Mouse (Mus musculus) cerebellum, postnatal 25 days (tissue): ENCODE data around the gene Tm9sf4.

Experiments
- DNase-seq, 2 experiments: peaks; one replicate each; pipeline ENCODE4 v3.0.0; 2021; ENCODE audit warnings: mixed read lengths in 2 of 2

Tm9sf4 gene

GRCm38 (mm10) chr2:153160133-153160532, 970 bp upstream of the Tm9sf4 start:
- no peak for DNase-seq

GRCm38 (mm10) chr2:153161684-153162080, 579 bp downstream of the Tm9sf4 start:
- DNase-seq, result peak in 1 of 2 experiments; percentile 40

GRCm38 (mm10) chr2:153167136-153167535, 6.0 kb downstream of the Tm9sf4 start:
- no peak for DNase-seq

GRCm38 (mm10) chr2:153168134-153168820, 7.2 kb downstream of the Tm9sf4 start:
- DNase-seq, result no peak

- DNase-seq, result no peak
Observed at GRCm38 (mm10) chr2:153170490-153171224, 9.6 kb downstream of the Tm9sf4 start.

- no peak for DNase-seq
Observed at GRCm38 (mm10) chr2:153171966-153172365, 10.9 kb downstream of the Tm9sf4 start.

GRCm38 (mm10) chr2:153175995-153176570, 15.0 kb downstream of the Tm9sf4 start:
- DNase-seq, result no peak

GRCm38 (mm10) chr2:153177188-153177587, 16.1 kb downstream of the Tm9sf4 start:
- no peak for DNase-seq

GRCm38 (mm10) chr2:153179126-153179860, 18.2 kb downstream of the Tm9sf4 start:
- no peak for DNase-seq

GRCm38 (mm10) chr2:153179961-153180360, 18.9 kb downstream of the Tm9sf4 start:
- no peak for DNase-seq

GRCm38 (mm10) chr2:153186176-153186591, 25.1 kb downstream of the Tm9sf4 start:
- peak in 1 of 2 experiments; percentile 39 for DNase-seq

- DNase-seq, result no peak
Observed at GRCm38 (mm10) chr2:153187848-153188247, 26.7 kb downstream of the Tm9sf4 start.

GRCm38 (mm10) chr2:153191242-153191641, 30.1 kb downstream of the Tm9sf4 start:
- no peak for DNase-seq

- no peak for DNase-seq
Observed at GRCm38 (mm10) chr2:153194255-153194654, 33.2 kb downstream of the Tm9sf4 start.

GRCm38 (mm10) chr2:153198485-153198884, 37.4 kb downstream of the Tm9sf4 start:
- no peak for DNase-seq

GRCm38 (mm10) chr2:153199114-153199513, 38.0 kb downstream of the Tm9sf4 start:
- no peak for DNase-seq

GRCm38 (mm10) chr2:153202766-153203165, 41.7 kb downstream of the Tm9sf4 start:
- no peak for DNase-seq

- no peak for DNase-seq
Observed at GRCm38 (mm10) chr2:153208149-153208548, 47.0 kb downstream of the Tm9sf4 start.

- peak; percentile 58 to 74 for DNase-seq
Observed at GRCm38 (mm10) chr2:153209286-153209685, 48.2 kb downstream of the Tm9sf4 start.

- DNase-seq, result no peak
Observed at GRCm38 (mm10) chr2:153211451-153211850, 50.3 kb downstream of the Tm9sf4 start.

- no peak for DNase-seq
Observed at GRCm38 (mm10) chr2:153213351-153213750, 52.2 kb downstream of the Tm9sf4 start.

- DNase-seq, result no peak
Observed at GRCm38 (mm10) chr2:153214771-153215259, 53.7 kb downstream of the Tm9sf4 start.

GRCm38 (mm10) chr2:153215421-153215820, 54.3 kb downstream of the Tm9sf4 start:
- no peak for DNase-seq
